Mouse (Mus musculus) E14TG2a.4 (cell line): Measurements from ENCODE around the gene Cnih4.

Experiments
- CTCF ChIP-seq: conservative IDR thresholded peaks from 2 replicates; pipeline ENCODE4 v1.5.1; 2014; ENCODE audit warnings: low read length
- POU5F1 ChIP-seq: IDR thresholded peaks from 2 replicates; pipeline ENCODE4 v1.6.1; 2014; ENCODE audit warnings: low read length, borderline replicate concordance

GRCm38 (mm10) chr1:181168377-181168776 lies 23.9 kb downstream of the Cnih4 start:
- no peak for TF ChIP-seq CTCF
- TF ChIP-seq POU5F1, result no peak
